Mouse (Mus musculus) hindbrain, embryonic 13.5 days (tissue): Measurements from ENCODE around the gene Nfia. TPM values are rescaled to one million over a fixed set of nuclear protein-coding genes. Genes with fewer than 3 reads are reported as not detected.

ENCODE experiments used
- ATAC-seq: fragments of 200-750 bp; cut with Nextera tagmentation; 2 replicates; pipeline ENCODE4 v1.8.0; 2017; ENCODE audit warnings: moderate TSS enrichment; ENCODE audit not compliant: low FRiP score
- H3K27ac ChIP-seq: fragments of 300-500 bp; sonication (generic); 2 replicates; pipeline ENCODE4 v1.5.1; 2015; ENCODE audit warnings: inconsistent platforms, mild to moderate bottlenecking, moderate library complexity
- H3K27me3 ChIP-seq: fragments of 300-500 bp; sonication (generic); 2 replicates; pipeline ENCODE4 v1.6.1; 2015; ENCODE audit warnings: mild to moderate bottlenecking, inconsistent platforms
- H3K36me3 ChIP-seq: fragments of 300-500 bp; sonication (generic); 2 replicates; pipeline ENCODE4 v1.6.1; 2015; ENCODE audit warnings: mild to moderate bottlenecking, inconsistent platforms
- H3K4me1 ChIP-seq: fragments of 300-500 bp; sonication (generic); replicated peaks from 2 replicates; pipeline ENCODE4 v1.6.1; 2015; ENCODE audit warnings: inconsistent platforms
- H3K4me2 ChIP-seq: fragments of 300-500 bp; sonication (generic); 2 replicates; pipeline ENCODE4 v1.6.1; 2015; ENCODE audit warnings: inconsistent platforms, mild to moderate bottlenecking, moderate library complexity
- H3K4me3 ChIP-seq: fragments of 300-500 bp; sonication (generic); 2 replicates; pipeline ENCODE4 v1.5.1; 2015; ENCODE audit warnings: mild to moderate bottlenecking, inconsistent platforms
- H3K9ac ChIP-seq: fragments of 300-500 bp; sonication (generic); 2 replicates; pipeline ENCODE4 v1.6.1; 2015; ENCODE audit warnings: mild to moderate bottlenecking, inconsistent platforms
- H3K9me3 ChIP-seq: fragments of 300-500 bp; sonication (generic); 2 replicates; pipeline ENCODE4 v1.6.1; 2016; ENCODE audit warnings: inconsistent platforms
- WGBS: fragments of 180-500 bp; shearing (Covaris S2); methylation state at CpG from one replicate; pipeline ENCODE4 v1.1.7; 2015; 5-methylcytosine and 5-hydroxymethylcytosine counted together
- polyA plus RNA-seq: library from polyadenylated mRNA; unstranded; fragments of >200 nt; fragmentation: Nextera tagmentation; extraction: Ambion mirVana; gene quantifications from 2 replicates; pipeline ENCODE4 v1.2.1, GENCODE M21; 2015

The Nfia gene
- polyA plus RNA-seq, 1 experiment from 2014 or later = 53.2 TPM

DNA sequence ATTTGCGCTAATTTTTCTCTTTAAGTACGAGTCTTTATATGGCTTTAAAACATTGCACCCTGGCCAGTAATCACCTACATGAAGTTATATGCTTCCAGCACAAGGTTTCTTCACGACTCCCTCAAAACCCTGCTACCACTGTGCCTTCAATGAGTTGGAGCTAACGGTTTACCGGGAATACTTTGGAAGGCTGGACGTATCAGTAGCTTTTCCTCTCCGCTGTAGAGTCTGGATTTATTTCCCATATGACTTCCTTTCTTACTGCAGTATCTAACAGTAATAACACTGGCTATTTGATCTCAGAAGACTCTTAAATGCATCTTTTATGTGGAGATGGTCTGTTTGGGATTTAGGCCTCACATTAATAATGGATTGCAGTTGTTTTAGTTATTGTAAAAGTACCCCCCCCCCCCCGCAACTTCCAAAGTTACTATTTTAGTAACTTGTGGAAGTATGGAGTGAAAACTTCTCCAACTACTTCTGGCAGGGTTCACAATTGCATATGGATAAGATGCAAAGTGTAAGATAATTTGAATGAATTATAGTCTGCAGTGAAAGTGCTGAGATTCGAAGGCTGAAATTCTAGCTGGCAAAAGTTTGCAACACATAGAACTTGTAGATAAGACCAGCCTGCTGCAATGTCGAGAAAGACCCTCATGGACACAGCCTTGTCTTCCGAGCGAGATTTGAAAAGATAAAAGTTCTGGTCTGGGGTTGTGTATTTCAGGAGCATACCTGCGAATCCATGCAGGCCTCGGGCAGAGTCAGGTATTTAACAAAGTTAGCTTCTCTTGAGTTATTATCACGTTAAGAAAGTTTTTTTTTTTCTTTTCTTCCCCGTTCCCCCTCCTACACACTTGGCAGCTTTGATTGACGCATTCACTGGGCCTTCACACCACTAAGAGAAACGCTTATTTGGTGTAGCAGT is 6.7 kb downstream of the Nfia start:
- Histone ChIP-seq H3K4me2 (peak overlapping the region; percentile 88), H3K9me3 (no peaks in the 10 kb centered on the region), H3K4me1 (peaks cover 29% of the 10 kb centered on the region), H3K9ac (peak overlapping the region; percentile 90), H3K27me3 (peaks cover 31% of the 10 kb centered on the region), H3K27ac (peak overlapping the region; percentile 94), H3K36me3 (peaks cover 9% of the 10 kb centered on the region), H3K4me3 (peak overlapping the region; percentile 89)
- ATAC-seq = no peak
- WGBS = 6% methylated on average over 18 of the region's 18 CpGs

DNA sequence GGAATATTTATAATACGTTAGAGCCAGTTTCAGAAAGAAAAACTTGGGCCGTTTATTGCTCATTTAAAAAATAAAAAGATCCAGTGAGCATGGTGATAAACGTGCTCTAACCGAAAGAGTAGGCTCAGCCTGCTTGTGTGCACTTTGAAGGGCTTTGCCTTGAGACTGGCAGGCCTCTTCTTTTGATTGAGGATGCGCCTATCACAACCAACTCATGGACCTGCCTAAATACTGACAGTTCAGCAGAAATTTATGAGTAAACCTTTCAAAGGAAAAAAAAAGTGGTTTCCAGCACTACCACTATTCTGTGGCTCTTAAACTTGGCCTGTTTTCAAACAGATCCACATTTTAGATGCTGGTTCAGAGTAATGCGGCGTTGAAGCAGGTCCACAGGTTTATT is 7.5 kb downstream of the Nfia start:
- peak overlapping the region; percentile 90 for H3K9ac ChIP-seq
- H3K27me3 ChIP-seq = peaks cover 27% of the 10 kb centered on the region
- H3K4me3 ChIP-seq = peak overlapping the region; percentile 89
- whole genome bisulfite sequencing = 29% methylated on average over 7 of the region's 7 CpGs
- H3K27ac ChIP-seq = peak overlapping the region; percentile 94
- peaks cover 31% of the 10 kb centered on the region for H3K4me1 ChIP-seq
- H3K9me3 ChIP-seq = no peaks in the 10 kb centered on the region
- H3K4me2 ChIP-seq = peak overlapping the region; percentile 88
- peaks cover 9% of the 10 kb centered on the region for H3K36me3 ChIP-seq
- ATAC-seq = no peak

DNA sequence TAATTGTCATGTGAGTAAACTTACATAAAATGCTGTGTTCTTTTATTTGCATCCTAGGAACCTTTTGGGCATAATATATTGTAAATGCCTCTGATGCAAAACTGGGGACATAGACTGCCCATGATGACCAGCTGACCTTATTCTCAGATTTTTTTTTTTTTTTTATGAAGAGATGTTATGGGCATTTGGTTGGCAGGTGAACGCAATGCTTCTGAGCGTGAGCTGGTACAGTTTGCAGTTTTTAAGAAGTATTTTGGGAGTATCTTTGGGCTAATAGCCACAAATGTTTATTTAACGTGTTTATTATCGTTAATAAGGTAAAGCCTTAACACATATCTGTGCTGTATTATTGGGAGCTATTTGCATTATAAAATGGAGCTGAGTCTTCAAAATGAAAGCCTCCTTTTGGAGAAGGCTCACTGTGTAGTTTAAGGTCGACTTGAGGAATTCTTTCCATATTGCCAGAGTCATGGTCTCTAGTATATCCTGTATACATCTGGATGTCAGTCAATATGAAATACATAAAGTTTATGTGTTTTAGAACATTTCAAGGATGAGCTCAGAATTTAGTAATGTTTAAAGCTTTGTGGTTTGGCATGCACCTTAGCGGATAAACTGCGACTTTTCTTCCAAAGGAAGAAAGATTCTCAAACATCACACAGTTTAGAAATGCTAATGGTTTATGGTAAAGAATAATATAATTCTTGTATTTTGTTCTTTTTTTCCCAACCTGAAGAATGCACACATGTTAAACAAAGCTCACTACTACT is 8.3 kb downstream of the Nfia start:
- H3K27ac ChIP-seq = no peak overlapping the region
- no peak for ATAC-seq
- peak overlapping the region; percentile 46 for H3K4me2 ChIP-seq
- H3K36me3 ChIP-seq = peaks cover 9% of the 10 kb centered on the region
- peaks cover 25% of the 10 kb centered on the region for H3K4me1 ChIP-seq
- 0 out of 2 replicates have a peak overlapping the region, but pooled peaks have one; percentile 24 for H3K9ac ChIP-seq
- H3K4me3 ChIP-seq = peak overlapping the region; percentile 89
- peaks cover 19% of the 10 kb centered on the region for H3K27me3 ChIP-seq
- H3K9me3 ChIP-seq = no peaks in the 10 kb centered on the region
- 69% methylated on average over 7 of the region's 7 CpGs for WGBS

DNA sequence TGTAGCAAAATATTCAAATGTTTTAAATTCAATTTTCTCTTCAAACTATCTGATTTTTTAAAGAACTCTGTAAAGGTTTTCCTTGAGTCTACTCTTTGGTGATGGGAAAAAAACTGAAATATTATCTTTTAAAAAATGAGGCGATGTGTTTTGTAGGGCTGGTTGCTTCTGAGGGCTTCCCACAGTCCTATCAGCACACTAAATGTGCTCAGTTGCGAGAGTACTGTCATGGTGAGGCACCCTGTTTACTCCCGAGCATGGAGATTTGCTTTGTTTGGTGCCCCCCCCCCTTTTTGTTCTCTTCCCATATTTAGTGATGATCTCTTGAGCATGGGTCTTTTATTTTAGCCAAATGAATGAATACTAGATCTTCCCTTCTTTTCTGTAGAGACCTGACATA is 9.5 kb downstream of the Nfia start:
- Histone ChIP-seq H3K9ac (no peak overlapping the region), H3K4me2 (peak overlapping the region; percentile 36; the same call in 1 of the 2 replicates), H3K4me3 (no peak overlapping the region; the same call in 1 of the 2 replicates), H3K27ac (no peak overlapping the region), H3K27me3 (peaks cover 8% of the 10 kb centered on the region; the same call in 1 of the 2 replicates), H3K4me1 (peaks cover 18% of the 10 kb centered on the region), H3K9me3 (no peaks in the 10 kb centered on the region), H3K36me3 (peaks cover 9% of the 10 kb centered on the region)
- no peak for ATAC-seq
- WGBS = 82% methylated on average over 3 of the region's 3 CpGs

DNA sequence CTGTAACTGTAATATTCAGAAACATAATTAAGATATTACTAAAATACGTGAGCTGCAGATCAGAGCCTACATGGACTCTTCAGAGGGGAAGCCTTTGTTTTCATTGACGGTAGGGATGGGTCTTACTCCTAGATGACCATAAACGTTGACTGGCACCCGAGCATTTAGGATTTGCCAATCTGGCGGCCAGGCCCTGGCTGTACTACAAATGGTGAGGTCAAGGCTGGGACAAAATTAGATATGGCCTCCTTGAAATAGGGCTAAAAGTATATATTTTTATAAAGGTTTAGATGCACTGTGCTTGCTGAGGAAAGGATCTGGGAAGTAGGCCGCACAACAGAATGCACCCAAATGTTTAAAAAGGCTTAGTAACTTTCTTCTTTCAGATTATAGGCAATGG is 10.0 kb downstream of the Nfia start:
- H3K4me2 ChIP-seq = peak overlapping the region; percentile 36; the same call in 1 of the 2 replicates
- H3K36me3 ChIP-seq = peaks cover 9% of the 10 kb centered on the region
- ATAC-seq = no peak
- H3K9ac ChIP-seq = no peak overlapping the region
- 0 out of 2 replicates have a peak, but pooled peaks cover 7% of the 10 kb centered on the region for H3K27me3 ChIP-seq
- H3K4me3 ChIP-seq = no peak overlapping the region
- 87% methylated on average over 6 of the region's 6 CpGs for WGBS
- no peak overlapping the region for H3K27ac ChIP-seq
- H3K9me3 ChIP-seq = no peaks in the 10 kb centered on the region
- H3K4me1 ChIP-seq = peaks cover 21% of the 10 kb centered on the region

DNA sequence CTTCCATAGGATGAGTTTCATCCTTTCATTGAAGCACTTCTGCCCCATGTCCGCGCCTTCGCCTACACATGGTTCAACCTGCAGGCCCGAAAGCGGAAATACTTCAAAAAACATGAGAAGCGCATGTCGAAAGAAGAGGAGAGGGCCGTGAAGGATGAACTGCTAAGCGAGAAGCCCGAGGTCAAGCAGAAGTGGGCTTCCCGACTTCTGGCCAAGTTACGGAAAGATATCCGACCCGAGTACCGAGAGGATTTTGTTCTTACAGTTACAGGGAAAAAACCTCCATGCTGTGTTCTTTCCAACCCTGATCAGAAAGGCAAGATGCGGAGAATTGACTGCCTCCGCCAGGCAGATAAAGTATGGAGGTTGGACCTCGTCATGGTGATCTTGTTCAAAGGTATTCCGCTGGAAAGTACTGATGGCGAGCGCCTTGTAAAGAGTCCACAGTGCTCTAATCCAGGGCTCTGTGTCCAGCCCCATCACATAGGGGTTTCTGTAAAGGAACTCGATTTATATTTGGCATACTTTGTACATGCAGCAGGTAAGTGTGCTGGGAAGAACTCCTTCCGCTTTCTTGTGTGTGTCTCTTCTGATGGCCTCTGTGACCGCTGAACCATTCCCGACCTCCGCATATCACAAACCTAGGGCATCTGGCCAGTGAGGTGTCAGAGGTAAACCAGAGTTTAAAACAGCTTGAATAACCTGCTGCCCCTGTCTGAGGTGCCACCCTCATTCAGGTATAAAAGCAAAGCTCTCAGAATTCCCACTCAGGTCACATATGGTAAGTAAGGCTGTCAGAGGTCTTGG is 10.7 kb downstream of the Nfia start:
- 0 out of 2 replicates have a peak overlapping the region, but pooled peaks have one; percentile 36 for H3K4me2 ChIP-seq
- H3K27me3 ChIP-seq = 0 out of 2 replicates have a peak, but pooled peaks cover 7% of the 10 kb centered on the region
- no peak for ATAC-seq
- H3K27ac ChIP-seq = no peak overlapping the region
- H3K4me1 ChIP-seq = peaks cover 23% of the 10 kb centered on the region
- no peaks in the 10 kb centered on the region for H3K9me3 ChIP-seq
- peaks cover 9% of the 10 kb centered on the region for H3K36me3 ChIP-seq
- H3K9ac ChIP-seq = no peak overlapping the region
- H3K4me3 ChIP-seq = no peak overlapping the region
- 94% methylated on average over 26 of the region's 26 CpGs for WGBS

DNA sequence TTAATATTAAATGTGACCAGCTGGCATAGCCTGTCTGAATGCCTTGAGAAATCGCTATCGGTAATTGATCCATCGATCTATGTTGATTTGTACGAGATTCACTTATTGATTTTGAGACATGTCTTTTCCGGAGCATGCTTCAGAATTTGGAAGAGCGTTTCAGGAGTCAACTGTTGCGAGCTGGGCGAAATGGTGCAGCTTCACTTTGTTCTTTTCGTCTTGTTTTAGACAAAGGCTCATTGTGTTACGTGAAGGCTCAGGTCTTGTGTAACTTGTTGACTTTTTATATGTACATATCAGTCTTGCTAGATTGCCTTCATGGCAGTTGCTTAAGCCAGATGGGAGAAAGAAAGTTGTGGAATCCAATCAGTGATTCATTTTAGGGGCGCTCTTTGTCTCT is 11.7 kb downstream of the Nfia start:
- 72% methylated on average over 11 of the region's 11 CpGs for WGBS
- H3K4me3 ChIP-seq = no peak overlapping the region
- H3K27ac ChIP-seq = no peak overlapping the region
- peaks cover 9% of the 10 kb centered on the region for H3K36me3 ChIP-seq
- peaks cover 29% of the 10 kb centered on the region for H3K4me1 ChIP-seq
- no peak overlapping the region for H3K9ac ChIP-seq
- H3K27me3 ChIP-seq = 0 out of 2 replicates have a peak, but pooled peaks cover 5% of the 10 kb centered on the region
- no peaks in the 10 kb centered on the region for H3K9me3 ChIP-seq
- ATAC-seq = no peak
- peak overlapping the region; percentile 18; the same call in 1 of the 2 replicates for H3K4me2 ChIP-seq

DNA sequence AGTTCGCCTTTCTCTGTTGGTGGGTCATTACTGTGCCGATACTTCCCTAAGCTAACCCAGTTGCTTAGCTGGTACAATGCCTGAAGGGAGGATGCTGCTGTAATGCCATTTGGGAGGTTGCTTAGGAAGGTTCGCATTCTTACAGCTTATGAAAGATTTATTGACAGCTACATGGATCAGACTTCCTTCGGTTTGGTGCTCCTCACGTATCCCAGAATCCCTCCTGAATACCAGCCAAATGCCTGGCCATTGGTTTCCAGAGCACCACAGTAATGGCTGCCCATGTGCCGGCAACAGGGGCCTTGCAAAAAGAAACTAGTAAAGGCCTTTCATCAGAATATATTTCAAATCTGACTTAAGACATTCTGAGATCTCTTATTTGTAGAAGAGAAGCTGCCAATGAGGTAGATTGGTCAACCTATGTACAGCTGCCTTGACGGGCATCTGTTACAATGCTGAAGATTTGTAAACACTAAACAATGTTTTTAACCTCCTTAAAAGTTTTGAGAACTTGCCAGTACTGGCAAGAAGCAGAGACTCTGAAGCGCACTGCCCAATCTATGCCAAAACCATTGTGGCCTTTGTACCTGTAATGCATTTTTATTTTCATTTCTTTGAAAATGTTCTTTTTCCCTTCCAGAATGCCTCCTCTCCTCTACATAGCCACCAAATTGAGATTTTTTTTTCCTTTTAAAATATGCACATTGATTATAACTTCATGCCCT is 13.2 kb downstream of the Nfia start:
- Histone ChIP-seq H3K27ac (no peak overlapping the region), H3K4me3 (no peak overlapping the region), H3K36me3 (peaks cover 9% of the 10 kb centered on the region), H3K27me3 (no peaks in the 10 kb centered on the region), H3K4me2 (0 out of 2 replicates have a peak overlapping the region, but pooled peaks have one; percentile 23), H3K4me1 (peaks cover 40% of the 10 kb centered on the region), H3K9ac (no peak overlapping the region), H3K9me3 (no peaks in the 10 kb centered on the region)
- no peak for ATAC-seq
- 73% methylated on average over 8 of the region's 8 CpGs for WGBS

DNA sequence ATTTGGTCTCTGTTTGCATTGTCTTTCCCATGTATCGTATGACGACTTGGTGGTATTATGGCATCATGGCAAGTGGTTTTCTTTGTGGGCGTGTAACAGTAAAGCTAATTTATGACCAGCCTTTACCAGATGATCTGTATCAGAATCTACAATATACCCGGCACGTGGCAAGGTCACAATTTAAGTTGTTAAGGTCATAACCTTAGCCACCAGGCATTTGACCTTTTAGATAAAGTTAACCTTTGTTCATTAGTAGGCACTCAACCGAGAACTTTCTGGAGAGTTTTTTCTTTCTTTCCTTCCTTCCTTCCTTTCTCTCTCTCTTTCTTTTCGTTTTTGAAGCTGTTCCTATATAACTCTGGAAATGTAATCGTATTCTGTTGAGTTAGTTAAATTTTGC is 14.0 kb downstream of the Nfia start:
- WGBS = 58% methylated on average over 8 of the region's 8 CpGs
- H3K4me1 ChIP-seq = peaks cover 40% of the 10 kb centered on the region
- peaks cover 9% of the 10 kb centered on the region for H3K36me3 ChIP-seq
- no peaks in the 10 kb centered on the region for H3K9me3 ChIP-seq
- H3K9ac ChIP-seq = no peak overlapping the region
- H3K4me3 ChIP-seq = no peak overlapping the region
- H3K27ac ChIP-seq = no peak overlapping the region
- no peak for ATAC-seq
- H3K27me3 ChIP-seq = no peaks in the 10 kb centered on the region
- H3K4me2 ChIP-seq = no peak overlapping the region

DNA sequence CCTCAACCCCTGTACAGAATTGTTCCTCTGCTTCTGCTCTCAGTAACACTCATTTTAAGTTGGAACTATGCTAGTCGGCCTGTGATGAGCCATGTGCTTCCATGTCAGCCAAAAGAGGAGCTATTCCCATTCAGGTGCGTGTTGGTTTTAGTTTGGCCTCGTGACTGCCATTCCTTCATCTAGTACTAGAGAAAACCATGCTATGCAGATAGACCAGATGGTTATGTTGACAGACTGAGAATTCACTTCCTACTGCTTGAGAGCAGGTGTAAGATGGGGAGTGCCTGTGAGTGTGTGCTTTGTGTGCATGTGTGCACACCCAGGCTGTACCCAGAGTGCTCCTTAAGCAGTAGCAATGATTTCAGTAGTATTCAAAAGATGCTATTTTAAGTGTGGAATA is 15.0 kb downstream of the Nfia start:
- no peak overlapping the region for H3K9ac ChIP-seq
- H3K4me1 ChIP-seq = peaks cover 40% of the 10 kb centered on the region
- no peak overlapping the region for H3K4me3 ChIP-seq
- H3K9me3 ChIP-seq = no peaks in the 10 kb centered on the region
- peaks cover 9% of the 10 kb centered on the region for H3K36me3 ChIP-seq
- H3K27ac ChIP-seq = no peak overlapping the region
- 0 out of 2 replicates have a peak overlapping the region, but pooled peaks have one; percentile 2 for H3K4me2 ChIP-seq
- ATAC-seq = no peak
- no peaks in the 10 kb centered on the region for H3K27me3 ChIP-seq
- WGBS = 78% methylated on average over 3 of the region's 3 CpGs

DNA sequence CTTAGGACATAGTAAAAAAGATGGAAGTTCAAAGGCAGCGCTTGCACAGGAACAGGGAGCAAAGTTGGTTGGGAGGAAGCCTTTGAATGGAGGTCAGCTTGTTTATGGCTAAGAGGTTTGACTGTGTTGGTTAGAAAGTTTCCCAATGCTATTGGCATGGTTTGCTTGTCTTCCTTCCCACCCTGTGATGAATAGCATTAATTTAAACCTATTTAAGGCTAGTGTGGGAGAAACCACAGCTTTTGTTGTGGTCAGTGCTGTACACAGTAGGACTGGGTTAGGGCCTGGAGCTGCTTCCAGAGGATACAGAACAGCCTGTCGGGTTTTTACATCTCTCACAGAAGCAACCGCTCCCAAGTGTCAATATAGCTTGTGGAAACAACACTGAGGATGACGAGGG is 16.0 kb downstream of the Nfia start:
- Histone ChIP-seq H3K4me2 (no peak overlapping the region), H3K9me3 (no peaks in the 10 kb centered on the region), H3K36me3 (peaks cover 2% of the 10 kb centered on the region), H3K4me3 (no peak overlapping the region), H3K27ac (0 out of 2 replicates have a peak overlapping the region, but pooled peaks have one; percentile 30), H3K4me1 (peaks cover 40% of the 10 kb centered on the region), H3K27me3 (no peaks in the 10 kb centered on the region), H3K9ac (no peak overlapping the region)
- no peak for ATAC-seq
- WGBS = 64% methylated on average over 4 of the region's 4 CpGs
